Mouse (Mus musculus) naive thymus-derived CD4-positive, alpha-beta T cell, adult 2 months (primary cell): ENCODE data around the gene Il17rb.

Experiments
- DNase-seq: peaks from one replicate; pipeline ENCODE4 v3.0.0-alpha.2; 2011; ENCODE audit warnings: low read depth

Gene Il17rb

GRCm38 (mm10) chr14:30008733-30009575 lies at the start of gene Il17rb, which contains the start of gene Chdh:
Gene Il17rb (minus strand): TSS chr14:30008896.
Gene Chdh (plus strand): TSS chr14:30009023.
- peak; percentile 52 for DNase-seq

- DNase-seq: no peak
Observed at GRCm38 (mm10) chr14:30056031-30056766, 47.5 kb upstream of the Il17rb start.

DNA sequence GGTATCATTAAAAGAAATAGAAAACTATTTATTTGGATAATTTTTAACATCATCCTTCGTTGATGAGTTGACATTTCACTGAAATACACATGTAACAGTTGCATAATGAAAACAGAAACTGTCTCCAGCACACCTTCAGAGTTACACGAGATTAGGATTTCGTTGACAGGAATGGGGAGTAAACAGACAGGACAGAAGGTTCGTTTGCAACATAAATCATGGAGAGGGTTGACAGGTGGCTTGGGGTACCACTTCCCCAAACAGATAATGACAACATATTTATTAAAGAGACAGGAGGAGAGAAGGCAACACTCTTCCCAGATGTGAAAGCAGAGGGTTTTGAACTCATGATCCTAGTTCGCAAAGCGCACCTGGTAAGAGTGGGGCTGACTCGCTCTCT lies 46.2 kb upstream of the Il17rb start:
- DNase-seq: no peak

- no peak for DNase-seq
Observed at GRCm38 (mm10) chr14:30050280-30050679, 41.6 kb upstream of the Il17rb start.

GRCm38 (mm10) chr14:30048049-30048448 lies 39.4 kb upstream of the Il17rb start:
- no peak for DNase-seq

GRCm38 (mm10) chr14:30046976-30047375 lies 38.3 kb upstream of the Il17rb start:
- DNase-seq: no peak

DNA sequence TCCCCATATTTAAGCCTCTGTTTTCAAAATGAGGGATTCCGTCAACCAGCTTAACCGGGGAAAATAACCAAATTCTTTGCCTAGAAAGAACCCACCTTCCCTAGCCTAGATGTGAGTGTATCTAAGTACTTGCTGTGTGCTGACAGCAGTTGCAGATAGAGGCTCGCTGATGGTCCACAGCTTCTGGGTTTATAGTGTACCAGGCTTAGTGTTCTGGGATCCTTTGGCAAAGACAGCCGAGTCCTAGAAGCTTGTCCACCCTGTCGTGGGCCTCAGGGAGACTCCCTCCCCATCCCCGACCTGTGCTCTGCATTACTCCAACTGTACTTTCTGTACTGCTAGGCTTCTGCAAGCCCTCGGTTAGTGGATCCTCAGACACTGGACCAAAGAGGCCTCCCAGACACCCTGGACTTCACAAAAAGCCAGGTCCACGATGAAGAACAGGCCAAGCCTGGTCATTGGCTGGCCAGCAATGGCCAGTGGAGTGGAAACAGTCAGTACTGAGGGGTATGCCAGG lies 37.1 kb upstream of the Il17rb start:
- no peak for DNase-seq

GRCm38 (mm10) chr14:30045239-30045638 lies 36.5 kb upstream of the Il17rb start:
- no peak for DNase-seq

DNA sequence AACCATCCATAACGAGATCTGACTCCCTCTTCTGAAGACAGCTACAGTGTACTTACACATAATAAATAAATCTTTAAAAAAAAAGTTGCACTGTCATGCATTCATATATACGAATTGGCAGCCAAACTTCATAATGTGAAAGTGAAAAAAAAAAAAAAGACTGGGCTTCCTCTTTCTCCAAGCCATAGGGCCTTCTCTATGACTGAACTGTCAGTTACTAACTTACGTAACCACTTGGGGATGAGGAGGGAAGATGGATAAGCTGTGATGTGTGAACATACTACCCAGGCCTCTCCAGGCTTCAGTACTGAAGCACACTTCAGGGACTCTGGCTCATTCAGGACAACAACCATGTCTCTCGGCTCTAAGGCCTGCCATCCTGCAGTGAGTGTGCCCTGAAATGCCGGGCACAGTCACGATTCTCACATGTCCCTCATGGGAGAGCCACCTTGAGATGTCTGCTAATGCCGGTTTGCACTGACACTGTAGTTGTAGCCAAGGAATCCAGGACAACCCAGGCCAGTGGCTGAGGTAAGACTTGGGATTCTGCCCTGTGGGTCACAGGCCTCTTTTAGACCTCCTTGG lies 34.8 kb upstream of the Il17rb start:
- no peak for DNase-seq

- DNase-seq: no peak
Observed at GRCm38 (mm10) chr14:30041836-30042235, 33.1 kb upstream of the Il17rb start.

- no peak for DNase-seq
Observed at GRCm38 (mm10) chr14:30039413-30039812, 30.7 kb upstream of the Il17rb start.

DNA sequence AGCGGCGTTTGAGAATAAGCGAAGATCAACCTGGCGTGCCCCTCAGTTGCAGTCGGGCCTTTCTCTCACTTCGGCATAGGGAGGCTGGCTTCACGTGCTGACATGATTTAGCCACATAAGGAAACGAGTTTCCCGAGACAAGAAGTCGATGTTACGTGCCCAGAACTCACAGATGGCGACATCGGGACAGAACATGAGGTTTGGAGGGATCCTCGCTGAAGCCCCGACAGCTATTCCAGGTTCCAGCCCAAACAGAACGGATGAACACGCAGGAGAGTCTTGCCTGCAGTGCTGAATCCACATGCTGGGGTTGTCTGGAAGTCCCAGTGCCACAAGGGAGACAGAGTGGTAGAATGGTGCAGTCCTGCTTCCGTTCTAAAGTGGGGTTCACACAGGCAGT lies 29.7 kb upstream of the Il17rb start:
- DNase-seq: no peak

DNA sequence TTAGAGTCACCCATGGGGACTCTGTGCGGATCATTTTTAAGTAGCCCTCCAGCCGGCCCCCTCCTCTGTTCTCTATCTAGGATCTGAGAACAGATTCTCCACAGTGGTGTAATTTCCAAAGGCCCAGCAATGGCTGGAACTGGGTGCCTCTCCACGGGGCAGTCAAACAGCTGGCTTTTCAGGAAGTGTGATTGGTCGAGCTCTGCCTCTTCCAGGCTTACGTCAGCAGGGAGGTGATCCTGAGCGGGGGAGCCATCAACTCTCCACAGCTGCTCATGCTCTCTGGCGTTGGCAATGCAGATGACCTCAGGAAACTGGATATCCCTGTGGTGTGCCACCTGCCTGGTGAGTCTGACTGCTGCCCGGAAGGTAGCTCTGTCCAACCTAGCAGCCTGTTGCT lies 24.7 kb upstream of the Il17rb start:
- no peak for DNase-seq

- peak; percentile 77 for DNase-seq
Observed at GRCm38 (mm10) chr14:30027378-30027777, 18.7 kb upstream of the Il17rb start.

GRCm38 (mm10) chr14:30024387-30024786 lies 15.7 kb upstream of the Il17rb start:
- DNase-seq: peak; percentile 80

DNA sequence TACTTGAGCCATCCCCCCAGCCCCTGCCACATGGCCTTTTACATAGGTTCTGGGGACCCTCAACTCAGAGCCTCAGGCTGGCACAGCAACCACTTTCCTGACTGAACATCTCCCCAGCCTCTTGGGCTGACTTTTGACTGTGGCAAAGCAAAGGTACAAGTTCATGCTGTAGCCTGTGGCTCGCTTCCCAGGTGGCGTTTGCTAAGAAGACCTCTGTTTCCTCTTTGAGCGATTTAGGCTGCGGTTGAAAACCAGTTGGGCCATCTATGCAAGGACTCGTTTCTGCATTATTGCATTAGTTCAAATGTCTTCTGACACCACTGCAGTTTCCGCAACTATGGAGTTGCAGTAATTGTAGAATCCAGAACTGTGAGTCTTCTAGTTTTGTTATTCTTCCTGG lies 13.8 kb upstream of the Il17rb start:
- DNase-seq: peak; percentile 42

DNA sequence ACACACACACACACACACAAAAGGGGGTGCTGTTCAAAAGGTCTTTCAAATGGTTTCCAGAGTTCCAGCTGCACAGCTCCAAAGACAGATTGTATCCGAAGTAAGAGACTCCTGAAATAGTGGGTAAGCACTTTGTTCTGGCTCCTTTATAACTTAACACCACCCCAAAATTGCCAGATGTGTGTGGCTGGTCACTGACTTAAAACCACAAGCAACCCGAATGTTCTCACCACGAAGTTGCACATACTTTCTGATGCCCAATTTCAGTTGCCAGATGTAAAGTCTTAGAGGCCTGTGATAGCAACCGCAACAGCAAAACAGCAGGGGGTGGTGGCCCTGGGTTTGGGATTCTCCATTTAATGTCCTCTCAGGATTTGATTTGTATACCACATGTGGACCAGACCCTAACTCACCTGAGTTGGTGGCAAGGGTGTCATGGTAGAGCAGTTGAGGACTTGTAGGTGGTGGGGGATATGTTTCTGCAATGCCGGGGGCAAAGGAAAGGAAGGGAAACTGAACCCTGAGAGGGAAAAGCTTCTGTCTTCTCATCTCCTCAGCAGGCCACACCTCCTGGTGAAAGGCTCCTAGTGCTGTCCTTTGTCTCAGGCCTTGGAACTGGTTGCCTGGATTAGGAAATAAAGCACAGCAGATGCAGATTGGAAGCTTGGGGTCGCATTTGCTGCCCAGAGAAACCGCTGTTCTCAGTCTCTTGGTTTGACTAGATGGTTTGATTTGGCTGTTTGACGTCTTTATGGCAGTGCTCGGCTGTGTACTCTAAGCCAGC lies 11.3 kb upstream of the Il17rb start:
- no peak for DNase-seq

GRCm38 (mm10) chr14:30019375-30019774 lies 10.7 kb upstream of the Il17rb start:
- no peak for DNase-seq

DNA sequence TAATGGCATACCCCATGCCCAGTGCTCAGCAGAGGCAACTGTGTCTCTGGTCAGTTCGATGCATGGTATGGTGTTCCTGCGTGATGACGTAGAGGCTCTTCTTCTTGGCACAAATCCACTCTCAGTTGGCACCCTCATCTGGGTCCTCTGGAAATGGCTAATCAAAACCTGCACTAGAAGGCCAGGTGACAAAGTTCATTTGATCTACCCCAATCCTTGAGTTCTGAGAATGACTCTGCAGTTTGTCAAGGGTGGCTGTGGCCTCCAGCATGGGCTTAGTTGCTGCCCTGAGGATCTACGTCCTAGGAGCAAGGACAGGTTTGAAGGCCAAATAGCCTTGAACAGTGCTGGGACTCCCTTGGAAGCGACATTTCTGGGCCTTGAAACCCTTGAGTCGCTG lies 10.2 kb upstream of the Il17rb start:
- no peak for DNase-seq

DNA sequence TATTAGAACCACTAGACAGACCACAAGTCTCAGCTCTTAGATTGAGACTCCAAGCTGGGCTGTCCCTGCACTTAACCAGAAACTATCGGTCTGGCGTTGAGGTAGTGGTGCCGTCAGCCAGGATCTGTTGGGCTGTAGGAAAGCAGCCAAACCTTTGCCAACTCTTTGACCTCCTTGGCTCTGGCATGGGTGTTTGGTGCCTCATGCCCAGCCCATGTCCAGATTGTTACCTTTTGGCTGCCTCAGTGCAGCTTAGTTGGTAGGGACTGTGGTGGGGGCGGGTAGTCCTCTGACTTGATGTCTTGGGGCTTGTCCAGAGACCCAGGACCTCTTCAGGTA lies 9.7 kb upstream of the Il17rb start:
- DNase-seq: no peak

- peak; percentile 51 for DNase-seq
Observed at GRCm38 (mm10) chr14:30017794-30018462, 9.2 kb upstream of the Il17rb start.
